Comparison of ENCODE assay signal across 9 mouse cellular contexts in the genomic region with DNA sequence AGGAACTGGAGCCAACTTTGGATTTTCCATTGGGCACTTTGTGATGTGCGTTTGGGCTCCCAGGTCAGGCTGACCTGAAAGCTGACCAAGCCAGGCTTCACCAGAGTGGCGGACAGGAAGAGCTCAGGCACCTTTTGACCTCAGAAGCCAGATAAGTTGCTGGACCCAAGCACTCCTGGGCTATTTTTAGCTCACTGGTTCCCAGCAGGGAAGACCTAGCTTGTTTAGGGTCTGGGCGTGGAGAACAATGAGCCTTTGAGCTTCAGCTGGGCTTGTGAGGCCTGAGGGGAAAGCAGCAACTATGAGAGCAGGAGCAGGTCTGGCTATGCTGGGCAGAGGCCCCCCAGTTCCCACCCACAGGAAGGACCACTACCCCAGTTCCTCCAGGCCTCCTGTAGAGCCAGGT.
DNase-seq lines count a peak whose midpoint lies in the region; ATAC-seq and TF ChIP-seq lines count a peak whose summit lies in the region.
"Had no signal": no experiment of that assay in that cellular context is flagged by ENCODE, and none has a peak within 500 bp of the region (broad histone marks: within the 10 kb centered on the region; RNA-seq: fewer than 3 reads in every experiment).

No protein-coding gene starts in this region.

- H3K4me3 ChIP-seq in hindbrain, embryonic 11.5 days (ENCODE audit: low read depth, low read length) = no peak overlapping the region
- no peak overlapping the region for H3K4me3 ChIP-seq in hindbrain, postnatal 0 days (ENCODE audit: low read length)
- H3K4me3 ChIP-seq in heart, embryonic 12.5 days = no peak overlapping the region
- no peak overlapping the region for H3K4me3 ChIP-seq in limb, embryonic 14.5 days (replicated peaks; ENCODE audit: low read length)
- H3K4me3 ChIP-seq: megakaryocyte, embryonic 14.5 days had no signal

- whole genome bisulfite sequencing in hindbrain, embryonic 11.5 days = 23% methylated on average over 3 of the region's 3 CpGs
- WGBS in hindbrain, postnatal 0 days = 42% methylated on average over 3 of the region's 3 CpGs
- 3% methylated on average over 3 of the region's 3 CpGs for WGBS in heart, embryonic 12.5 days
- 43% methylated on average over 3 of the region's 3 CpGs for WGBS in limb, embryonic 14.5 days

- H3K36me3 ChIP-seq in hindbrain, embryonic 11.5 days (ENCODE audit: control insufficient read depth, insufficient read depth, low read length) = no peaks in the 10 kb centered on the region
- no peaks in the 10 kb centered on the region for H3K36me3 ChIP-seq in hindbrain, postnatal 0 days (ENCODE audit: insufficient read depth, low read length)
- peaks cover 4% of the 10 kb centered on the region; the same call in 1 of the 2 replicates for H3K36me3 ChIP-seq in heart, embryonic 12.5 days
- no peaks in the 10 kb centered on the region for H3K36me3 ChIP-seq in limb, embryonic 14.5 days (ENCODE audit: control insufficient read depth, insufficient read depth, low read length)

- no peak for TF ChIP-seq POLR2A in limb, embryonic 14.5 days (IDR thresholded peaks at IDR 0.05; ENCODE audit: borderline replicate concordance, extremely low read depth, insufficient read depth, insufficient read length)

- H3K9ac ChIP-seq in hindbrain, embryonic 11.5 days (ENCODE audit: low read depth, low read length) = no peak overlapping the region
- no peak overlapping the region for H3K9ac ChIP-seq in hindbrain, postnatal 0 days (replicated peaks; ENCODE audit: low read length)
- no peak overlapping the region for H3K9ac ChIP-seq in heart, embryonic 12.5 days
- 0 out of 2 replicates have a peak overlapping the region, but pooled peaks have one; percentile 6 for H3K9ac ChIP-seq in limb, embryonic 14.5 days (ENCODE audit: low read depth, low read length, severe bottlenecking)

- no peaks in the 10 kb centered on the region for H3K27me3 ChIP-seq in hindbrain, embryonic 11.5 days (ENCODE audit: control insufficient read depth, insufficient read depth, low read length)
- H3K27me3 ChIP-seq in hindbrain, postnatal 0 days (ENCODE audit: insufficient read depth, low read length) = no peaks in the 10 kb centered on the region
- H3K27me3 ChIP-seq in heart, embryonic 12.5 days (replicated peaks) = no peaks in the 10 kb centered on the region
- H3K27me3 ChIP-seq in limb, embryonic 14.5 days (ENCODE audit: control insufficient read depth, insufficient read depth, low read length) = no peaks in the 10 kb centered on the region

- no peaks in the 10 kb centered on the region for H3K9me3 ChIP-seq in hindbrain, embryonic 11.5 days (ENCODE audit: control insufficient read depth, low read length)
- H3K9me3 ChIP-seq in hindbrain, postnatal 0 days (ENCODE audit: low read length) = 0 out of 2 replicates have a peak, but pooled peaks cover 3% of the 10 kb centered on the region
- H3K9me3 ChIP-seq in heart, embryonic 12.5 days (replicated peaks) = peaks cover 12% of the 10 kb centered on the region; the same call in 1 of the 2 replicates
- H3K9me3 ChIP-seq in limb, embryonic 14.5 days (ENCODE audit: control insufficient read depth, low read length) = 0 out of 2 replicates have a peak, but pooled peaks cover 8% of the 10 kb centered on the region

- no peak overlapping the region for H3K4me2 ChIP-seq in hindbrain, embryonic 11.5 days (replicated peaks; ENCODE audit: low read depth, low read length)
- no peak overlapping the region for H3K4me2 ChIP-seq in hindbrain, postnatal 0 days (ENCODE audit: low read depth, low read length)
- H3K4me2 ChIP-seq in heart, embryonic 12.5 days = no peak overlapping the region
- no peak overlapping the region for H3K4me2 ChIP-seq in limb, embryonic 14.5 days (replicated peaks; ENCODE audit: low read depth, low read length, severe bottlenecking)

- ATAC-seq in hindbrain, embryonic 11.5 days (ENCODE audit: low FRiP score) = no peak
- ATAC-seq in hindbrain, postnatal 0 days = no peak
- peak; percentile 75 for ATAC-seq in heart, embryonic 12.5 days (ENCODE audit: insufficient number of reproducible peaks, low FRiP score)
- no peak for ATAC-seq in limb, embryonic 14.5 days (ENCODE audit: low FRiP score, low read depth)

- no peaks in the 10 kb centered on the region for H3K4me1 ChIP-seq in hindbrain, embryonic 11.5 days (replicated peaks; ENCODE audit: control insufficient read depth, insufficient read depth, low read length)
- H3K4me1 ChIP-seq in hindbrain, postnatal 0 days (ENCODE audit: insufficient read depth, low read length) = no peaks in the 10 kb centered on the region
- peaks cover 19% of the 10 kb centered on the region for H3K4me1 ChIP-seq in heart, embryonic 12.5 days (replicated peaks)
- peaks cover 5% of the 10 kb centered on the region; the same call in 1 of the 2 replicates for H3K4me1 ChIP-seq in limb, embryonic 14.5 days (ENCODE audit: control insufficient read depth, insufficient read depth, low read length)
- H3K4me1 ChIP-seq: megakaryocyte, embryonic 14.5 days had no signal

- DNase-seq in hindbrain, embryonic 11.5 days (ENCODE audit: low spot score) = no peak
- DNase-seq in hindbrain, postnatal 0 days (ENCODE audit: low spot score) = no peak
- DNase-seq in R1 (ENCODE audit: low read depth, low spot score) = peak; percentile 75
- DNase-seq in limb, embryonic 14.5 days (ENCODE audit: low spot score) = no peak
- no peak for DNase-seq in adrenal gland, postnatal 4 days (ENCODE audit: low spot score in 2 of 2)
- no peak for DNase-seq in right cerebral cortex, adult 2 months (ENCODE audit: low spot score in 2 of 2)
- no peak for DNase-seq in adrenal gland, postnatal 14 days

- peak overlapping the region; percentile 11; the same call in 1 of the 2 replicates for H3K27ac ChIP-seq in hindbrain, embryonic 11.5 days (ENCODE audit: low read depth, low read length)
- H3K27ac ChIP-seq in hindbrain, postnatal 0 days = no peak overlapping the region
- H3K27ac ChIP-seq in heart, embryonic 12.5 days (ENCODE audit: poor library complexity, severe bottlenecking) = peak overlapping the region; percentile 84
- H3K27ac ChIP-seq in limb, embryonic 14.5 days (replicated peaks; ENCODE audit: low read depth, low read length) = peak overlapping the region; percentile 55; the same call in 1 of the 2 replicates

- no peak for TF ChIP-seq CTCF in hindbrain, postnatal 0 days (IDR thresholded peaks at IDR 0.05; ENCODE audit: low read depth)
